Mouse (Mus musculus): ENCODE data around the gene Son.
A peak's percentile ranks its signal among the peaks of the same experiment; 100 is the strongest.

Gene Son

DNA sequence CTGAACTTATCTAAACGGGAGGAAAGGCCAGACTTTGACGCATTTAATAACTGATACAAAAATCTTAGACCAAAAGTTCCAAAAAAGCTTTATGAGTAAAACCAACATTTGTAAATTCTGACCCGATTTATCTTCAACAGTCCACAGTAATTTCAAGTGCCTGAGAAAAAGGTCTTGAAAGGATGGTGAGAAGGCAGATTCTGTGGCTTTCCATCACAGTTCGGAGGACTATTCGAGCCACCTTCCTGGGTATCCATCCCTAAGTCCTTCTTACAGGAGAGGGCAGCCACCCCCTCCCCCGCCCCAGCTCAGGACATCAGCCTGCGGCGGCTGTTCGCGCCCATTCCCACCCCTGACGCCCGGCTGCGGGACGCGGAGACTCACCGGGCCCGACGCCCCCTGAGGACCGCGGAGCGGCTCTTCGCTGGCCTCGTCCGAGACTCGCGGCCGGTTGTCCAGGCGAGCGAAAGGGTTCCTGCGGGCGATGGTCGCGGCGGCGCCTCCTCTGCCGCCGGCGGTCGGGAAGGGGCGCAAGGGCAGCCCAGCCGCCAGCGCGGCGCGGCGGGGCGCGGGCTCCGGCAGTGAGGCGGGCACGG lies 40.8 kb downstream of the Son start:
- DNase-seq (ENCODE audit: inconsistent ontology term): no peak

DNA sequence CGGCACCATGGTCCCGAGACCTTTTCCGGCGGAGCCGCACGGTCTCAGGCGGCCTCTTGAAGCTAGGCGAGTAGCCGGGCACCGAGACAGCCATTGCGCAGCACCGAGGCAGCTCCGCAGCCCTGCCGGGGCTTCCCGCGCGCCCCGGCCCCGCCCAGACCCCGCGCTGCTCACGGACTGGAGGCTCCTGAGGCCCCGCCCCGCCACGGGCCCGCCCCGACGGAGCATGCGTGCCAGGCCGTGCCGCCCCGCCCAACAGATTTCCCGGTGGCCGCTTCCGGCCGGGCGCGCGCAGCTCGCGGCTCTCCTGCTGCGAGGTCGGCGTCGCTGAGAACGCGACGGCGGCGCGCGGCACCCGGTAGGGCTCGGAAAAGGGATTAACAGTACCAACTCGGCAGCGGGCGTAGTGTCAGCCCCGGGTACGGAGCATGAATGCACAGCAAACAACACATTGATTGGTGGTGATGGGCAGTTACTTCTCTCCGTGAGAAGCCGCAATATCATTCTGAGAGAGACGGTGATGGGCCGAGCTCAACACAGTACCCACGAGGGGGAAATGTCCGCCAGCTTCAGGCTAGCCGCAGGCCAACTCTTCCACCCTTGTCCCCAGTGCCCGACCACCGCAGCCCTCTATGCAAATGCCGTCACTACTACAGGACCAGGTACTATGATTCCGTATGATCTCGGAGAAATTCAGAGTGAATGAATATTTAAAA lies 41.5 kb downstream of the Son start, which contains the start of gene Donson:
Gene Donson, minus strand, starts transcription at position 152 of the 716 bp plus-strand sequence.
- DNase-seq (ENCODE audit: inconsistent ontology term): peak; percentile 95

DNA sequence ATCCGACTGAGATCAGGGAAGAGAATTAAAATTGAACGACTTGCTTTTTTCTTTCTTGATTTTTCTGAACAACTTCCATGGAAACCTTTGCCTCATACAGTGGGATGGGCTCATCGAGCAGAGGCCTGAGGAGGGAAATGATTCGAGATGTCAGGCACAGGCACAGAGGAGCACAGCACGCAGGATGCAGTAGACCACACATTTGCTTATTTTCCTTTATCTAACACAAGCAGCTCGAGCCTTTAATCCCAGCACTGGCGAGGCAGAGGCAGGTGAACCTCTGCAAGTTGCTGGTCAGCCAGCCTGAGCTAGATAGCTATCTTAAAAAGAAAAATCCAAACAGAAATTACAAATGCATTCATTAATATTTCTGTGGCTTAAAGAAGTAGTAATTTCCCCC lies 42.5 kb downstream of the Son start:
- no peak for DNase-seq (ENCODE audit: inconsistent ontology term)

DNA sequence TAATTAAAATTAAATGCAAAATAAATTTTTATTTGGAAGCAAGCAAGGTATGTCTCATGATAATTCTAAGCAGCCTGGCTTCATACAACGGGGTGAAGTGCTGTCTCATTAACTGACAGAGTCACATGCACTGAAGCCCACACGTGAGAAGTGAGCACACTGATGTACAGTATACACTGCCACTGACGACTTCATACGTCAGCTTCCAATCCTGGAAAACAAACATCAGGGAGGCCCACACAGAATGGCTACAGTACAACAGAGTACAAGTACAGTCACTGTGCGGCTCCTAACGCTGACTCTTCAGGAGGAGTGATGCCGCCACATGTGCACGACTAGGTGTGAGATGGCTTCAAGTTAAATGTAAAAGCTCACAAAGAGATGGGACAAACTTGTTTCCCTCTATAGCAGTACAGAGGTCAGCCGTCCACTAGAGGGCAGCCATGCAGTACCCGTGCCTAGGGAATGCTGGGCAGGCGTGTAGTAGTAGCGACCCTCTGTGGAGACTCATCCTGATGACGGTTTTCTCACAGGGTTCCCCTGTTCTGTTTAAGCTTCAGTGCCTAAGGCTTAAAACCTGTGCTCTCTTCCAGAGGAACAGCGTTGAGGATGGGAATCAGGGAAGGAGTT lies 47.3 kb downstream of the Son start:
- DNase-seq (ENCODE audit: inconsistent ontology term): peak; percentile 58

DNA sequence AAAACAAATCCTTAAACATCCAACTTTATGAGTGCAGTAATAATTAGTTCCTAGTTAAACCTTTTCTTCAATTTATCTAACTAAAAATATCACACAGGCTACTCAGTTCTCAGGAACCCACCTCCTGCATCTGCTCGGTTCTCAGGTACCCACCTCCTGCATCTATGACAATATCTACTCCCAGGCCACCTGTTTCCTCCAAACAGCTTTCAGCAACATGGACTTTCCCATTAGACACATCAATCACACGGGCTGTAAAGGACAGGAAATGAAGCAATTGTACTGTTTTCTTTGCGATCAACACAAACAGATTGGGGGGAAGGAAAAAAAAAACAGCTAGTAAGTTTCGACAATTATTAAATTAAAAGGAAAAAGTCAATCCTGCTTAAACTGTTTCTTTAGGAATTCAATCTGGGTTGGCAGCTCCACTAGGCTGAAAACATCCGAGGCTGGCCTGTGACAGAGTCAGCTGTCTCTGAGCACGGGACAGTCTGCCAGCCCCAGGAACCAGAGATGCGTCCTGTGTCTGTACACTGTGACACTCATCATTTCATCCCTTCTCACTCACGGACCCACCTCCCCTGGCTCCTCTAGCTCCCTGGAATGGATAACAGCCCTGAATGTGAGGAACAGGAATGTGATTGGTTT lies 47.9 kb downstream of the Son start:
- DNase-seq (ENCODE audit: inconsistent ontology term): no peak

DNA sequence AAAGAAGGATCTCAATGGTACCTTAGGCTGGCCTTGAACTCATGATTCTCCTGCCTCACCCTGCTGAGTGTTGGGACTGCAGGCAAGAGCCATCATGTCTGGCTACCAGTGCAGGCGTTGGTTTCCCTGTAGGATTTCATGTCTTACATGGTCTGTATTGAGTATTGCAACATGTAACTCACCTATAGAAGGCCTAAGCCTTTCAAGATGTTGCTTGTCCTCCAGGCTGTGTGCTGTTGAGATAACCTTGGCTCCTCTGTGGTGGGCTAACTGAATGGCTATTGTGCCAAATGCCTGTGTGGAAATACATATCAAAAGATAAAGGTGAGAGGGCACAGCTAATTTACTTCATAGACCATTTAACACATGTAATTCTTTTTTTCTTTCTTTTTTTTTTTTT lies 51.7 kb downstream of the Son start:
- no peak for DNase-seq (ENCODE audit: inconsistent ontology term)

DNA sequence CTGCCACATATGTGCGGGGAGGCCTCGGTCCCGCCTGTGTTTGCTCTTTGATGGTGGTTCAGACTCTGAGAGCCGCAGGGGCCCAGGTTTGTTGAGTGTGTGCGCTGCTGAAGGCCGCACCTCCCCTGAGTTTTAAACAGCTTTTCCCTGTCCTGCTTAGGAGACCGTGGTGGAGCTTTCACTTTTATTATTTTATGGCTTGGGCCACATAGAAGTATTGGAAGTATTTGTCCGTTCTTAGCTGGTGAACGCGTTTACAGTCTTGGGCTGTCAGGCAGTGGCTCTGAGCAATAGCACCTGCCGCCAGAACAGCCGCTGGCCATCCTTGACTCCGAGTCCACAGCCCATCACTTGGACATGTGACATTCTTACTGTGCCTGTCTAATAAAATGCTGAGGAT lies 54.6 kb downstream of the Son start:
- DNase-seq (ENCODE audit: inconsistent ontology term): no peak

DNA sequence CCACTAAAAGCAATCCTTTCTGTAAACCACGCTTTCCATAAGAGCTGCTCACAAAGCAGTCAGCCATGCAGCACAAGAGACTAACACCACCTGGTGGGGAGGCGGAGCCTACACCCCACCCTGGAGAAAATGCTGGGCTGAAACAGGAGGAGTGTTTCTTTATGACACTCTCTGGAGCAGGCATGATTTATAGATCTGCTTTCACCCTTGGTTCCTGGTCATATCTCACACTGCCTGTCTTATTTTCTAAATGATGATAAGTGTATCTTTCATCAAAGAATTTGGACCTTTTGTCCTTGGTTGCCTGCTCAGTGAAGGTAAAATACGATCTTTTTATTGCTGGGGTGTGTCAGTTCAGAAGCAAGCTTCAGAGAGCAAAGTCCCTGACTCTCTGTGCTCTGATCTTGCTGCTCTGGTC lies 55.5 kb downstream of the Son start:
- no peak for DNase-seq (ENCODE audit: inconsistent ontology term)

DNA sequence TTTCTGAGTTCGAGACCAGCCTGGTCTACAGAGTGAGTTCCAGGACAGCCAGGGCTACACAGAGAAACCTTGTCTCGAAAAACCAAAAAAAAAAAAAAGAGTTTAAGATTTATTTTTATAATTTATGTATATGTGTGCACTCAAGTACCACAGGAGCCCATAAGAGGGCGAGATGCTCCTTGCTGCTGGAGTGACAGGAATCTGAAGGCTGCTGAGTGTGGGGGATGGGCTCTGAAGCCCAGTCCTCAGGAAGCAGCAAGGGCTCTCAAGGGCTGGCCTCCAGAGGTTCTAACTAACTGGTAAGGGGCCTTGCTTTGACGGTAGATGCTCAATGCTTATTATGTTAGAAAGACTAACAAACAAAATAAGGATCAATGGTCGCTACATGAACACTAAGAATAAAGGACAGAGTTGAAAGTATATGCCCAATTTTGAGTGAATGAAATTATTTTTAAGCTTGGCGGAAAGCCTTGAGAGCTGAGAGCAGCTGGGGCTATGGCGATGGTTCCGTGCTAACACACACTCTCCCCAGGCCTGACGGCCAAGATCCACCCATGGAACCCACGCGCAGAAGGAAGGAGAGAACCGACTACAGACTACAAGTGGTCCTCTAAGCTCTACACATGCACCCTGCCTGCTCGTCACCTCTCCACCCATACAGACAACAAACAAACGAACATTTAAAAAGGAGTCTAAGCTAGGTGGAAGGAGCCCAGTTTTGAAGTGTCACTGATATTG lies 57.5 kb downstream of the Son start:
- DNase-seq (ENCODE audit: inconsistent ontology term): no peak

DNA sequence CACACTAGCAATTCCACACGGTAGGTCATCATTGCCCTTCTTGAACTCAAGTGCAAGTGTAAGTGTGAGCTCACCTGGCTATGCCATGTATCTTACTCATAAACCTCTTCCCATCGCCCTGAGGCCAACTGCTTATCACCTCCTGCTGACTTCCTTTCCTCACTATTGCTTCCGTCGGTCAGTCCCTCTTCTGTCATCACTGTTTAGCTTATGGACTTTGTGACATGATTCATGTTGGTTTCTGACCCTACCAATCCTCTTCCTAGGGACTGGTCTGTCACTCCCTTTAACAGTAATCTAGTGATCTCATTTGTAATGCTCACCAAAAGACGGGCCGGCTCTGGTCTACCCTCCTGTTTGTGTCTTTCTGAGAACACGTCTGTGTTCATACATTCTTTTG lies 62.9 kb downstream of the Son start:
- DNase-seq (ENCODE audit: inconsistent ontology term): no peak

DNA sequence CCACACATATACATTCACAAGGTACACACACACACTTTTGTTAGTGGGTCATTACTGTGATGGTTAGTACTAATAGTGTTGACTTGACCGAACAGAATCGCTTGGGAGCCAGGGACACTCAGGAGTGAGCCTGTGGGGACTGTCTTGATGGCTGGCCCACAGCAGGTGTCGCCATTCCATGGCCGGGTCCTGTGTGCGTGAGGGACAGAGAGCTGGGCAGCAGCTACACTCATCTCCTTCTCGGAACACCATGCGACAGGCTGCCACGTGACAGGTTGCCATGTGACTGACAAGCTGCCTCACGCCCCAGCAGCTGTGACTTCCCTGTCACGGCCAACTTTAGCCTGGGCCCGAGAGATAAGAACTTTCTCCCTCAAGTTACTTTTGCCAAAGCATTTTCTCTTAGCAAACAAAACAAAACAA lies 69.6 kb downstream of the Son start:
- DNase-seq (ENCODE audit: inconsistent ontology term): no peak

DNA sequence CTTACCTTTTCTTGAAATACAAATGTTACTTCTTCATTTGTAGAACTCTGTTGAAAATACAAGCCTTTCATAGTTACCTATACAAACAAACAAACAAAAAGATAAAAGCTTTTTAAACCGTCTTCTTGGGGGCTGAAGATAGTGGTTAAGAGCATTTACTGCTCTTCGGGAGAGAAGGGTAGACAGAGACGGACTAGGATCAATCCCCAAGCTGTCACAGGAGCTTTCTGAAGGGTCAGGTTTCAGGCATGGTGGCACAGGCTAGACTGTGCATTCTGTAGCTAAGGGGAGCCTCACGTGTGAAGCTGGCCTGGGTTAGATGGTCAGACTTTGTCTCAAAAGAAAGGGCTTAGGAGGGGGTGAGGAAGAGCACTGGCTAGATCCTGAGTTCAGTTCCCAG lies 70.1 kb downstream of the Son start:
- no peak for DNase-seq (ENCODE audit: inconsistent ontology term)

DNA sequence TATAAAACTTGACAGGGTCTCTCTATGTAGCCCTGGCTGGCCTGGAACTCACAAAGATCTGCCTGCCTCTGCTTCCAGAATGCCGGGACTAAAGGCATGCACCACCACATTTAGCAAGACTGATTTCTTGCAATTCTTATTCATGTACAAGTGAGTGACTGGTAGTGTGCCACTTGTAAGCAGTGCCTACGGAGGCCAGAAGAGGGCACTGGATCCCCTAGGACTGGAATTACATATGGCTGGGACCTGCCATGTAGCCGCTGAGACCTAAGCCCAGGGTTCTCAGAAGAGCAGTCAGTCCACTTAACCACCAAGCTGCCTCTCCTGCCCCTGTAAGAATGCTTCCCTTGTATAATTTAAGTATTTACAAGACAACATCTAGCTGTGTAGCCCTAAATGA lies 76.9 kb downstream of the Son start:
- DNase-seq (ENCODE audit: inconsistent ontology term): no peak

DNA sequence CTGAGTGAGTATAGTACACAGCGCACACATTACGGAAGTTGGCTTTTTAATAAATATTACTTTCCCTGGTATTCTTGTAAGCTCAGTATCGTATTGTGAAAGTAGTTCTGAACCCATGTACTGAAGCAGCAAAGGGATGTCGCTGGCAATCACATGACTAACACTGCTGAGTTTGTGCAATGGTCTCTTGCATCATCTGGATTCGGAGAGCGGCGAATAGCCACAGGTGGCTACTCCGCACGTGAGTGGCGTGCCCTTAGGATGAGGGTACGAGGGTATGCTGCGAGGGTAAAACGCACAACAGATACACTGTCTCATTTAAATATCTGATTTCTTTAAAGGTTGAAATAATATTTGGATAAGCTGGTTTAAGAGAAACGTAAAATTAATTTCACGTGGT lies 80.1 kb downstream of the Son start:
- DNase-seq (ENCODE audit: inconsistent ontology term): no peak

DNA sequence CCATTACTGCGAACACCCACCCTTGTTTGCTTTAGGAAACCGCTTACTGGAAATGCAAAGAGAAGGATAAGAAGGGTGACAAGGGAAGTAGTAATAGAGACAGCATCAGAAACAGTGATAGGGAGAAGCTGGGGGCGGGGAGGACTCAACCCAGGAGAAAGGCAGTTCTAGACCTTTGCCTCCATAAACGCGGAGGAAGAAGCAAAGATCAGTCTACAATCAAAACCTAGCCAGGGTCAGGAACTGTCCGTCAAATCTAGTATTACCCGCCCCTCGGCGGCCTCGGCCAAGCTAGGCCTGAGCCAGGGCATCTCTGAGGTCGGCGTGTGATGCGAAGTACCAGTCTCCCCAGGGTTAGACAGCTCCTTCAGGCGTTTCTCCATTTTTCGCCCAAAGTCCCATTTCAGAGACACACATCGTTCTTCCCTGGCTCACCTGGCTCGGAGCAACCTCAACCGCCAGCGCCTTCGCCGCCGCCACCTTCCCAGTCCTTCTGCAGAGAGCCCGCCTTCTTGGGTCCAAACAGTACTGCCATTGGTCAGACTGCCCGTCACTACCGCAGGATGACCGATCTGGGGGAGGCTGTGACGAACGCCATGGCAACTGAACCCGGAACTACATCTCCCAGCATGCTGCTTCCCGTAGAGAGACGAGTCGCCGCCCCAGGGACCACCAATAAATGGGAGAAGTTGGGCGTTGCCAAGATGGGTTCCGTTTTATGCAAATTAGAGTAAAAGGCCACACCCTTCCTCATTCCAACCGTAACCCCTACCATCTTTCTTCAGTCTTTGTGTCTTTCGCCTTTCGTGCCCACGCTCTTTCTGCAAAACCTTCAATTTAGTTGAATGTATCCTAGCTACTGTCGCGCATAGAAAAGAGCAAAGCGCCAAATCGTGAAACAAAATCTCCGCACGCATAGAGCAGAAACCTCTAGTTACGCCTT lies 81.1 kb downstream of the Son start, which contains the start of gene Cryzl1:
Gene Cryzl1, minus strand, starts transcription at position 853 of the 943 bp plus-strand sequence.
- DNase-seq (ENCODE audit: inconsistent ontology term): peak; percentile 100
